Mouse (Mus musculus): ENCODE data around the gene Olfm1. TPM values are rescaled to one million over a fixed set of nuclear protein-coding genes. Genes with fewer than 3 reads are reported as not detected.

Olfm1 gene
- polyA plus RNA-seq, 1 experiment, result 19.6 TPM

GRCm38 (mm10) chr2:28169336-28169735 is 23.5 kb upstream of the Olfm1 start:
- no peak for TF ChIP-seq POLR2A (IDR thresholded peaks at IDR 0.05; ENCODE audit: low read depth, low read length)
- TF ChIP-seq CTCF (IDR thresholded peaks at IDR 0.05; ENCODE audit: borderline replicate concordance, insufficient read depth, low read length), result no peak
- H3K4me3 ChIP-seq (ENCODE audit: insufficient read depth, low read length), result no peak overlapping the region
- H3K27ac ChIP-seq (ENCODE audit: insufficient read depth, low read length), result no peak overlapping the region
- H3K4me1 ChIP-seq (ENCODE audit: control insufficient read depth, insufficient read depth, low read length), result no peaks in the 10 kb centered on the region

- no peaks in the 10 kb centered on the region for H3K4me1 ChIP-seq (ENCODE audit: control insufficient read depth, insufficient read depth, low read length)
- TF ChIP-seq POLR2A (IDR thresholded peaks at IDR 0.05; ENCODE audit: low read depth, low read length), result no peak
- TF ChIP-seq CTCF (IDR thresholded peaks at IDR 0.05; ENCODE audit: borderline replicate concordance, insufficient read depth, low read length), result no peak
- H3K27ac ChIP-seq (ENCODE audit: insufficient read depth, low read length), result no peak overlapping the region
- H3K4me3 ChIP-seq (ENCODE audit: insufficient read depth, low read length), result no peak overlapping the region
Observed at GRCm38 (mm10) chr2:28171962-28172361, 20.8 kb upstream of the Olfm1 start.

- TF ChIP-seq CTCF (IDR thresholded peaks at IDR 0.05; ENCODE audit: borderline replicate concordance, insufficient read depth, low read length) (no peak), POLR2A (IDR thresholded peaks at IDR 0.05; ENCODE audit: low read depth, low read length) (no peak)
- Histone ChIP-seq H3K4me3 (ENCODE audit: insufficient read depth, low read length) (no peak overlapping the region), H3K4me1 (ENCODE audit: control insufficient read depth, insufficient read depth, low read length) (no peaks in the 10 kb centered on the region), H3K27ac (ENCODE audit: insufficient read depth, low read length) (no peak overlapping the region)
Observed at GRCm38 (mm10) chr2:28173225-28174141, 19.3 kb upstream of the Olfm1 start.

GRCm38 (mm10) chr2:28174441-28174840 is 18.4 kb upstream of the Olfm1 start:
- Histone ChIP-seq H3K27ac (ENCODE audit: insufficient read depth, low read length) (no peak overlapping the region), H3K4me1 (ENCODE audit: control insufficient read depth, insufficient read depth, low read length) (no peaks in the 10 kb centered on the region), H3K4me3 (ENCODE audit: insufficient read depth, low read length) (no peak overlapping the region)
- no peak for TF ChIP-seq CTCF (IDR thresholded peaks at IDR 0.05; ENCODE audit: borderline replicate concordance, insufficient read depth, low read length)

DNA sequence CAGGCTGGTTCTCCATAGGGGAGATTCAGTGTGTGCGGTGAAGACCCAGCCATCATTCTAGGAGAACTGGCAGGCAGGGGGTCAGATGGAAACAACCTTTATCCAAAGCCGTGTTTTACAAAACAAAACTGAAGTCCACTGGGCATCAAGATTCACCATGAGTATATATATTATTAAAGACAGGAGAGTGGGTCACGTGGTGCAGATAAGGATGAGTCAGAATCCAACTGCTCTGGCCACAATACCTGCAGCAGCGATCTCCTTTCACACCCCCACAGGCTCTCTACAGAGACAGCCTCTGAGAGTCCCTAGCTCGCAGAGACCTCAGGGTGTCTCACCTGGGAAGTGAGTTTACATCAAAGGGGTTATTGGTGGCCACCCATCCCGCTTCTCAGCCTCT is 14.2 kb upstream of the Olfm1 start:
- Histone ChIP-seq H3K4me1 (ENCODE audit: control insufficient read depth, insufficient read depth, low read length) (no peaks in the 10 kb centered on the region), H3K4me3 (ENCODE audit: insufficient read depth, low read length) (no peak overlapping the region), H3K27ac (ENCODE audit: insufficient read depth, low read length) (no peak overlapping the region)
- no peak for TF ChIP-seq POLR2A (IDR thresholded peaks at IDR 0.05; ENCODE audit: low read depth, low read length)
- no peak for TF ChIP-seq CTCF (IDR thresholded peaks at IDR 0.05; ENCODE audit: borderline replicate concordance, insufficient read depth, low read length)

GRCm38 (mm10) chr2:28180053-28180452 is 12.7 kb upstream of the Olfm1 start:
- TF ChIP-seq CTCF (IDR thresholded peaks at IDR 0.05; ENCODE audit: borderline replicate concordance, insufficient read depth, low read length), result no peak
- no peak for TF ChIP-seq POLR2A (IDR thresholded peaks at IDR 0.05; ENCODE audit: low read depth, low read length)
- Histone ChIP-seq H3K27ac (ENCODE audit: insufficient read depth, low read length) (no peak overlapping the region), H3K4me1 (ENCODE audit: control insufficient read depth, insufficient read depth, low read length) (no peaks in the 10 kb centered on the region), H3K4me3 (ENCODE audit: insufficient read depth, low read length) (no peak overlapping the region)

- TF ChIP-seq CTCF (IDR thresholded peaks at IDR 0.05; ENCODE audit: borderline replicate concordance, insufficient read depth, low read length) (no peak), POLR2A (IDR thresholded peaks at IDR 0.05; ENCODE audit: low read depth, low read length) (no peak)
- H3K27ac ChIP-seq (ENCODE audit: insufficient read depth, low read length), result no peak overlapping the region
Observed at GRCm38 (mm10) chr2:28188398-28188944, 4.3 kb upstream of the Olfm1 start.

GRCm38 (mm10) chr2:28193690-28194087 is 897 bp downstream of the Olfm1 start:
- Histone ChIP-seq H3K27ac (ENCODE audit: insufficient read depth, low read length) (no peak overlapping the region), H3K4me1 (ENCODE audit: control insufficient read depth, insufficient read depth, low read length) (no peaks in the 10 kb centered on the region), H3K4me3 (ENCODE audit: insufficient read depth, low read length) (peak overlapping the region; percentile 29; the same call in 1 of the 2 replicates)
- TF ChIP-seq POLR2A (IDR thresholded peaks at IDR 0.05; ENCODE audit: low read depth, low read length) (no peak), CTCF (IDR thresholded peaks at IDR 0.05; ENCODE audit: borderline replicate concordance, insufficient read depth, low read length) (no peak)

More at GRCm38 (mm10) chr2:28188398-28188944, 4.3 kb upstream of the Olfm1 start:
- no peak overlapping the region for H3K4me3 ChIP-seq (ENCODE audit: insufficient read depth, low read length)
- H3K4me1 ChIP-seq (ENCODE audit: control insufficient read depth, insufficient read depth, low read length), result no peaks in the 10 kb centered on the region

GRCm38 (mm10) chr2:28194962-28195617 is 2.3 kb downstream of the Olfm1 start:
- TF ChIP-seq CTCF (IDR thresholded peaks at IDR 0.05; ENCODE audit: borderline replicate concordance, insufficient read depth, low read length) (no peak), POLR2A (IDR thresholded peaks at IDR 0.05; ENCODE audit: low read depth, low read length) (no peak)
- Histone ChIP-seq H3K4me1 (ENCODE audit: control insufficient read depth, insufficient read depth, low read length) (no peaks in the 10 kb centered on the region), H3K4me3 (ENCODE audit: insufficient read depth, low read length) (no peak overlapping the region), H3K27ac (ENCODE audit: insufficient read depth, low read length) (no peak overlapping the region)

DNA sequence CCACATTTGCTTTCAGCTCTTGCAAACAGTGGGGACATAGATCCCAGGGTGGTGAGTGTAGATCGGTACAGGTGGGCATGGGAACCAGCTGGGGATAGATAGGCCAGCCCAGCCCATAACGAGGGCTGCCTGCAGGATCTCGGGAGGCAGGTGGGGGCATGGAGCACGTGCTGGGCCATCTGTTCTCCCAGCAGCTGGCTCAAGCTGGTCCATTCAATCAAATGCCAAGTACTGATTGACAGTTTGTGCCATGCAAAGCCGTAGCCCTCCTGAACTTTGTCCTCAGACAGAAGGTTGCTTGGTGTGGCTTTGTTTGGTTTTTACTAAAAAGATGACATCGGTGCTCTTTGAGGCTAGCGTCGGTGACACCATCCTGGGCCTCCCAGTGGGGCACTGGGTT is 2.9 kb downstream of the Olfm1 start:
- Histone ChIP-seq H3K4me1 (ENCODE audit: control insufficient read depth, insufficient read depth, low read length) (no peaks in the 10 kb centered on the region), H3K27ac (ENCODE audit: insufficient read depth, low read length) (no peak overlapping the region), H3K4me3 (ENCODE audit: insufficient read depth, low read length) (no peak overlapping the region)
- TF ChIP-seq POLR2A (IDR thresholded peaks at IDR 0.05; ENCODE audit: low read depth, low read length) (no peak), CTCF (IDR thresholded peaks at IDR 0.05; ENCODE audit: borderline replicate concordance, insufficient read depth, low read length) (no peak)

Data from embryonic fibroblast, embryonic 13.5 days (primary cell).